Mouse (Mus musculus): ENCODE data around the gene Nkain2. TPM values are rescaled to one million over a fixed set of nuclear protein-coding genes. Genes with fewer than 3 reads are reported as not detected.

Gene Nkain2
- total and polyA plus RNA-seq, 3 experiments, result not detected

DNA sequence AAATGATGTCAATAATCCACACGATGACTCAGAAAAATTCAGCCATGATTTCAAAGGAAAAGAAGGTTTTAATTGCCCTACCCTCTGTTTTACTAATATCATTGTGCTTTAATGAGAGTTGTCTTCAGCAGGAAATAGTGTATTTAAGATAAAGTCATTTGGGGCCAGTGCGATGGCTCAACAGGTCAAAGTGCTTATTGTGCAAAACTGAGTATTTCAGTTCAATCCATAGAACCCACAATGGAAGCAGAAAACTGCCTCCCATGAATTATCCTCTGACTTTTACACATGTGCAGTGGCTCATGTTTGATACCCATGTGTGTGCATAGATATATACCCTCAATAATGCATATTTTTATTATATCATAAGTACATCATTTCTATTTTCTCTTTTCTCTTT lies 478.9 kb downstream of the Nkain2 start:
- no peak for TF ChIP-seq NELFE (IDR thresholded peaks at IDR 0.05; ENCODE audit: low read depth, low read length)
- TF ChIP-seq MAZ (IDR thresholded peaks at IDR 0.05; ENCODE audit: low read depth, low read length), result no peak
- no peak for TF ChIP-seq JUN (IDR thresholded peaks at IDR 0.05; ENCODE audit: insufficient read depth, low read depth, low read length)
- Histone ChIP-seq H3K9ac (ENCODE audit: insufficient read depth, low read depth) (no peak overlapping the region), H3K4me3 (replicated peaks in 1 of 3; ENCODE audit: low read depth in 2 of 3, low read length in 2 of 3, poor library complexity in 1 of 3) (no peak overlapping the region), H3K36me3 (replicated peaks in 1 of 2; ENCODE audit: control insufficient read depth in 1 of 2, insufficient read depth in 1 of 2, low read length in 1 of 2) (no peaks in the 10 kb centered on the region), H3K27ac (ENCODE audit: insufficient read depth, low read depth) (no peak overlapping the region), H3K79me2 (replicated peaks; ENCODE audit: control insufficient read depth, extremely low read depth, insufficient read depth, poor library complexity, severe bottlenecking) (no peaks in the 10 kb centered on the region), H3K27me3 (replicated peaks) (no peaks in the 10 kb centered on the region), H3K9me3 (replicated peaks; ENCODE audit: low read length) (peaks cover 3% of the 10 kb centered on the region), H3K4me1 (ENCODE audit: control insufficient read depth in 1 of 2, insufficient read depth in 2 of 2) (no peaks in the 10 kb centered on the region), H3K4me2 (ENCODE audit: insufficient read depth, low read depth, poor library complexity, severe bottlenecking) (no peak overlapping the region)
- dilution Hi-C loops (cut with MboI; ENCODE audit: extremely low pct_ligation_motif_present, extremely low pct_unique_long_range_greater_than_20kb, low sequenced_read_pairs), result no loop called here
- DNase-seq (ENCODE audit: extremely low read depth), result no peak
- in situ Hi-C loops (cut with MboI; ENCODE audit: low pct_ligation_motif_present, low pct_unique_long_range_greater_than_20kb, low sequenced_read_pairs), result no loop called here

DNA sequence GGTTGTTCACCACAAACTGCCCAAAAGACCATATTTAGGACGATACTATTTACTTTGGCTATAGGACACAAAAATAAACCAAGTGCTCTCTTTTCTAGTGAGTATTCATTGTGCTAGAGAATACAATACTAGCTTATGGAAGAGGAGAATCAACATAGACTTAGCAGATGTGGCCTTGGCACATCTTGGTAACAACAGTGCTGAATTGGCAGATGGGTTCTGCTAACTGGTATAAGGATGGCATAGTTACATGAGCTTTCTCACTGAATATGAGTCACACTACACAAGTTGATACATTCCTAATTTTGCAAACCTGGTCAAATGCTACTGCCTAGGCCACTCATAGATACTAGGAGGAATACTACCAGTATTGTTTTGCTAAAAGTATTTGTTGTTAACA lies 489.3 kb downstream of the Nkain2 start:
- no peaks in the 10 kb centered on the region for H3K4me1 ChIP-seq (ENCODE audit: control insufficient read depth in 1 of 2, insufficient read depth in 2 of 2)
- dilution Hi-C loops (cut with MboI; ENCODE audit: extremely low pct_ligation_motif_present, extremely low pct_unique_long_range_greater_than_20kb, low sequenced_read_pairs) (no loop called here), in situ Hi-C loops (cut with MboI; ENCODE audit: low pct_ligation_motif_present, low pct_unique_long_range_greater_than_20kb, low sequenced_read_pairs) (no loop called here)
- TF ChIP-seq SMC3 (IDR thresholded peaks at IDR 0.05; ENCODE audit: low read depth, low read length), result no peak
- no peak for TF ChIP-seq E2F4 (IDR thresholded peaks at IDR 0.05; ENCODE audit: insufficient replicate concordance, low read depth, low read length)
- TF ChIP-seq KAT2A (IDR thresholded peaks at IDR 0.05; ENCODE audit: insufficient replicate concordance, low read length), result no peak
- no peak for TF ChIP-seq EP300 (IDR thresholded peaks at IDR 0.05; ENCODE audit: low read length)
- no peak for TF ChIP-seq MEF2A (IDR thresholded peaks at IDR 0.05; ENCODE audit: borderline replicate concordance, low read depth, low read length)
- TF ChIP-seq TBP (conservative IDR thresholded peaks at IDR 0.05; ENCODE audit: low read depth, low read length), result no peak
- no peak for TF ChIP-seq JUN (IDR thresholded peaks at IDR 0.05; ENCODE audit: insufficient read depth, low read depth, low read length)
- TF ChIP-seq SIN3A (IDR thresholded peaks at IDR 0.05; ENCODE audit: low read length), result no peak
- TF ChIP-seq POLR2A (IDR thresholded peaks at IDR 0.05; ENCODE audit: low read depth, low read length), result no peak
- no peak for TF ChIP-seq CHD2 (IDR thresholded peaks at IDR 0.05; ENCODE audit: low read length)
- no peak for TF ChIP-seq BHLHE40 (IDR thresholded peaks at IDR 0.05; ENCODE audit: low read depth, low read length)
- no peak for TF ChIP-seq IRF4 (IDR thresholded peaks at IDR 0.05; ENCODE audit: low read depth, low read length)
- TF ChIP-seq ZNF384 (IDR thresholded peaks at IDR 0.05; ENCODE audit: low read depth, low read length), result no peak
- TF ChIP-seq NRF1 (IDR thresholded peaks at IDR 0.05; ENCODE audit: low read depth, low read length), result no peak
- no peak overlapping the region for H3K9ac ChIP-seq (ENCODE audit: insufficient read depth, low read depth)
- H3K4me2 ChIP-seq (ENCODE audit: insufficient read depth, low read depth, poor library complexity, severe bottlenecking), result no peak overlapping the region
- no peak for DNase-seq (ENCODE audit: extremely low read depth)
- H3K79me2 ChIP-seq (replicated peaks; ENCODE audit: control insufficient read depth, extremely low read depth, insufficient read depth, poor library complexity, severe bottlenecking), result no peaks in the 10 kb centered on the region
- no peak overlapping the region for H3K4me3 ChIP-seq (replicated peaks in 1 of 3; ENCODE audit: low read depth in 2 of 3, low read length in 2 of 3, poor library complexity in 1 of 3)
- H3K27ac ChIP-seq (ENCODE audit: insufficient read depth, low read depth), result no peak overlapping the region
- H3K36me3 ChIP-seq (replicated peaks in 1 of 2; ENCODE audit: control insufficient read depth in 1 of 2, insufficient read depth in 1 of 2, low read length in 1 of 2), result no peaks in the 10 kb centered on the region
- H3K9me3 ChIP-seq (replicated peaks; ENCODE audit: low read length), result peaks cover 13% of the 10 kb centered on the region
- no peaks in the 10 kb centered on the region for H3K27me3 ChIP-seq (replicated peaks)

Data from CH12.LX (cell line).